Mouse (Mus musculus) ES-E14 (cell line): Measurements from ENCODE around the gene Nhlrc2. TPM values are rescaled to one million over a fixed set of nuclear protein-coding genes. Genes with fewer than 3 reads are reported as not detected.

Experiments
- DNase-seq: peaks from one replicate; pipeline ENCODE4 v3.0.0-alpha.2; 2013; ENCODE audit warnings: low read depth, low spot score
- H3K27ac ChIP-seq: 2 replicates; pipeline ENCODE4 v1.5.1; 2012; ENCODE audit warnings: low read depth, mild to moderate bottlenecking, low read length, moderate library complexity, mixed read lengths; ENCODE audit not compliant: poor library complexity, insufficient read depth, severe bottlenecking
- H3K36me3 ChIP-seq: 2 replicates; pipeline ENCODE4 v1.6.1; 2012; ENCODE audit warnings: mild to moderate bottlenecking, low read length, moderate library complexity, mixed read lengths; ENCODE audit not compliant: control insufficient read depth, poor library complexity, insufficient read depth, severe bottlenecking
- H3K4me1 ChIP-seq, 2 experiments: fragments of 150-350 bp in 1 of 2; sonication (generic) in 1 of 2; 2 replicates each; pipeline ENCODE4 v1.6.1; 2012; ENCODE audit warnings: low read length in 2 of 2, mild to moderate bottlenecking in 1 of 2, mixed read lengths in 1 of 2; ENCODE audit not compliant: control insufficient read depth in 2 of 2, insufficient read depth in 2 of 2, poor library complexity in 1 of 2
- H3K4me3 ChIP-seq, 2 experiments: fragments of 150-350 bp in 1 of 2; sonication (generic) in 1 of 2; 2 replicates each; pipeline ENCODE4 v1.5.1; 2012; ENCODE audit warnings: low read length in 2 of 2, low read depth in 1 of 2, mild to moderate bottlenecking in 1 of 2, mixed read lengths in 1 of 2; ENCODE audit not compliant: insufficient read depth in 1 of 2, poor library complexity in 1 of 2, severe bottlenecking in 1 of 2
- H3K9ac ChIP-seq: 2 replicates; pipeline ENCODE4 v1.6.1; 2012; ENCODE audit warnings: low read depth, mild to moderate bottlenecking, low read length, mixed read lengths; ENCODE audit not compliant: poor library complexity, insufficient read depth, severe bottlenecking
- H3K9me3 ChIP-seq: fragments of 150-350 bp; sonication (generic); 2 replicates; pipeline ENCODE4 v1.6.1; 2012; ENCODE audit warnings: low read depth, mild to moderate bottlenecking, low read length; ENCODE audit not compliant: control insufficient read depth, insufficient read depth
- CHD2 ChIP-seq: IDR thresholded peaks from 2 replicates; pipeline ENCODE4 v1.6.1; 2014; ENCODE audit warnings: mild to moderate bottlenecking, low read depth, low read length, inconsistent platforms
- HCFC1 ChIP-seq: IDR thresholded peaks from 2 replicates; pipeline ENCODE4 v1.6.1; 2012; ENCODE audit warnings: low read length, inconsistent platforms, borderline replicate concordance; ENCODE audit not compliant: insufficient read depth
- MAFK ChIP-seq: IDR thresholded peaks from 2 replicates; pipeline ENCODE4 v1.6.1; 2014; ENCODE audit warnings: mild to moderate bottlenecking, low read depth, low read length, inconsistent platforms; ENCODE audit not compliant: insufficient read depth
- ZC3H11A ChIP-seq: IDR thresholded peaks from 2 replicates; pipeline ENCODE4 v1.6.1; 2012; ENCODE audit warnings: low read depth, mild to moderate bottlenecking, inconsistent platforms, low read length, borderline replicate concordance
- ZNF384 ChIP-seq: IDR thresholded peaks from 2 replicates; pipeline ENCODE4 v1.6.1; 2012; ENCODE audit warnings: low read depth, low read length, inconsistent platforms
- in situ Hi-C, 2 experiments: fragments of 600-800 bp; cut with MboI; formaldehyde crosslinking; loops; one replicate each; pipeline ENCODE4 v1.15.1; 2025; ENCODE audit warnings: low sequenced_read_pairs in 2 of 2, inconsistent platforms in 1 of 2; ENCODE audit not compliant: unreplicated experiment in 2 of 2
- total RNA-seq: library from RNA; depleted of rRNA; stranded (reverse); fragments of 300-350 nt; gene quantifications from 2 replicates; pipeline ENCODE4 v1.2.3, GENCODE M21; 2012

The Nhlrc2 gene
- total RNA-seq, 1 experiment = 15.3 TPM

DNA sequence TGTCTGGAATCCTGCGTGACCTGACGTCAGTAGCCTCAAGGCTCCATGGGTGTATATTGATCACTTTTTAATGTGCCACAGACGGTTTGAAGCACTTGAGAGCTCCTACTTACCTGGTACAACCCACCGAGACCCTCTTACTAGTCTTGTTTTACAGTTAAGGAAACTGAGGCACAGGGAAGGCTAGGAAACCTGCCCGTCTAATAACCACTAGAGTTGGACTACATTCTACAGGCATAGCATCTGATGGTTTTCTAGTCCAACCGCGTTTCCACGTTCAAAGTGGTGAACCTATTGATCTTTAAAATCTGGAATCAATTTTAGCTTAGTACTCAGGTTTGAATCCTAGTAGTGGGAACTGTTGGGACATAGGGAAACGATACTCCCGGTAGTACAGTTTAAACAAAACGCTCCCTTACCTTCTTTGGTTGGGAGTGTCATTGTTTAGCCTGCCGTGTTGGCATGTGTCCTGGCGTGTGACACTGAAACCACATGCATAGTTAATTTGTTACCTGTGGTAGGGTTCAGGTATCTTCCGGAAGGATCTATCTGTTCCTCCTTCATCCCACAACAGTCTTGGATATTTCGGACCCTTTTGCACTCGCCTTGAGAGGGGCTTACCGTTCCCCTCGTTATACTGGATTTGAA, 1.1 kb downstream of the Nhlrc2 start:
- Histone ChIP-seq H3K27ac (peak overlapping the region; percentile 79; the same call in 1 of the 2 replicates), H3K9ac (peak overlapping the region; percentile 96), H3K4me1 (peaks cover 0 to 6% of the 10 kb centered on the region in 2 experiments; a peak in 1 of 4 replicates), H3K4me3 (peak overlapping the region; percentile 85 to 87), H3K36me3 (peaks cover 12% of the 10 kb centered on the region), H3K9me3 (no peaks in the 10 kb centered on the region)
- TF ChIP-seq HCFC1 (no peak), ZNF384 (no peak), ZC3H11A (no peak), CHD2 (no peak), MAFK (no peak)
- in situ Hi-C loops = no loop called here
- peak; percentile 9 for DNase-seq

DNA sequence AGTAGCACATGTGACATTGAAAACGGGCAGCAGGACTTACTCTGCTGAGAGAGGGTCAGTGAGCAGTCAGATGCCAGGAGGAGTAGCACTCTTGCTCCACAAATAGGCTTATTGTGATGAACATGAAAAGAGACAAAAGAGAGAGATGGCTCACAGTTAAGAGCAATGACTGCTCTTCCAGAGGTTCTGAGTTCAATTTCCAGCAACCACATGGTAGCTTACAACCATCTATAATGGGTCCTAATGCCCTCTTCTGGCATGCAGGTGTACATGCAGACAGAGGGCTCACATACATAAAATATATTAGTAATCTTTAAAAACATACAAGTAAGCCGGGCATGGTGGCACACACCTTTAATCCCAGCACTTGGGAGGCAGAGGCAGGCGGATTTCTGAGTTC, 5.1 kb downstream of the Nhlrc2 start:
- Histone ChIP-seq H3K9me3 (no peaks in the 10 kb centered on the region), H3K36me3 (peaks cover 7% of the 10 kb centered on the region), H3K4me1 (0 out of 4 replicates have a peak, but pooled peaks cover 0 to 2% of the 10 kb centered on the region in 2 experiments), H3K9ac (no peak overlapping the region), H3K27ac (no peak overlapping the region), H3K4me3 (no peak overlapping the region)
- TF ChIP-seq MAFK (no peak), HCFC1 (no peak), ZC3H11A (no peak), CHD2 (no peak), ZNF384 (no peak)
- in situ Hi-C loops = no loop called here
- no peak for DNase-seq

DNA sequence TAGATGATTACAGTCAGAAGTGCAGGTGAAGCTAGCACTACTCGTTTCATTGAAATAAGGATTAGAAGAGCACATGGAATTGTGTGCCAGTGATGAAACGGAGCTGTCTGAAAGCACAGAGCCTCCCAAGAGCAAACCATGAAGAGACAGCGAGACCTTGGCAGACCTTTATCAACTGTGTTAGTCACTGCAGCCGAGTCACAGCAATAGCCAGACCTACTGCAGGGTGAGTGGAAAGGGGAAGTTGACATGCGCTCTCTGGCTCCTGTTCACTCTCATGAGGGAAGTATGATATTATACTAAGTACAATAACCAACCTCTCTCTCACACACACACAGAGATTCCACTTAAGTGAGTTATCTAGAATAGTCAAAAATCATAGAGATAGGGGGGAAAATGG, 7.9 kb downstream of the Nhlrc2 start:
- DNase-seq = no peak
- no peak overlapping the region for H3K4me3 ChIP-seq
- in situ Hi-C loops = no loop called here
- no peaks in the 10 kb centered on the region for H3K9me3 ChIP-seq
- H3K36me3 ChIP-seq = peaks cover 12% of the 10 kb centered on the region
- no peak overlapping the region for H3K27ac ChIP-seq
- TF ChIP-seq ZC3H11A (no peak), ZNF384 (no peak), HCFC1 (no peak), MAFK (no peak), CHD2 (no peak)
- no peak overlapping the region for H3K9ac ChIP-seq
- H3K4me1 ChIP-seq = no peaks in the 10 kb centered on the region

DNA sequence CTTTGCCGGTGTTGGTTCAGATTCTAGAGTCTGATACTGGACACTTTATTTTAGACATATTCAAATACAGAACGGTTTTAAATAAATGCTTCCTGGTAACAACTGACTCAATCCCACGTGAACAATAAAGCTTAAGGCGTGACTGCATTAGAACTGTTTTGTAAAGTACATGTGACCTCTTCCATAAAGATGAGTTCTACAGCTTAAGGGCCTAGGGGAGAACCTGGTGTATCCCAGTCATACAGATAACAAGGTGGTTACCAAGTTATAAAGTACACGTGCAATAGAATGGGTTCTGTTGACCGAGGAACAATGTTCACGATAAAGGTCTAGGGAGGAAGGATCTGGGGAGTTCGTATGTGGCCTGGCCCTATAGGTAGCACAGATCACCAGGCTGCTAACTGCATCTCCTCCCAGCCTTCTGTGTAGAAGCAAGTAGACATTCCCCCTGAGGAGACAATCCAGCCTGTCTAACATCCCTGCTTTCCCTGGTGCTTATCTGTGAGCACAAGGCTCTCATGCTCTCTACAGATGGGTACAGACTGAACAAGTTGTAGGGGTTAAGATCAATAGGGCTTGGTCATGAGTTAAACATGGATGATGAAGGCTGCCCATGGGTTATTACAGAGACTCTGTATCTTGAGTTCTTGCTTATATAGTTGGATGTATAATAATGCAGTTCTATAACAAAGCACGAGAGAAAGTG, 14.5 kb downstream of the Nhlrc2 start:
- TF ChIP-seq ZNF384 (no peak), MAFK (no peak), HCFC1 (no peak), CHD2 (no peak), ZC3H11A (no peak)
- peaks cover 0 to 5% of the 10 kb centered on the region in 2 experiments; a peak in 1 of 4 replicates for H3K4me1 ChIP-seq
- DNase-seq = no peak
- H3K9me3 ChIP-seq = no peaks in the 10 kb centered on the region
- no peak overlapping the region for H3K27ac ChIP-seq
- H3K9ac ChIP-seq = no peak overlapping the region
- no peak overlapping the region for H3K4me3 ChIP-seq
- in situ Hi-C loops = no loop called here
- H3K36me3 ChIP-seq = peaks cover 5% of the 10 kb centered on the region; the same call in 1 of the 2 replicates
